Mouse (Mus musculus): ENCODE results near the gene Map2k7.

Map2k7 gene

DNA sequence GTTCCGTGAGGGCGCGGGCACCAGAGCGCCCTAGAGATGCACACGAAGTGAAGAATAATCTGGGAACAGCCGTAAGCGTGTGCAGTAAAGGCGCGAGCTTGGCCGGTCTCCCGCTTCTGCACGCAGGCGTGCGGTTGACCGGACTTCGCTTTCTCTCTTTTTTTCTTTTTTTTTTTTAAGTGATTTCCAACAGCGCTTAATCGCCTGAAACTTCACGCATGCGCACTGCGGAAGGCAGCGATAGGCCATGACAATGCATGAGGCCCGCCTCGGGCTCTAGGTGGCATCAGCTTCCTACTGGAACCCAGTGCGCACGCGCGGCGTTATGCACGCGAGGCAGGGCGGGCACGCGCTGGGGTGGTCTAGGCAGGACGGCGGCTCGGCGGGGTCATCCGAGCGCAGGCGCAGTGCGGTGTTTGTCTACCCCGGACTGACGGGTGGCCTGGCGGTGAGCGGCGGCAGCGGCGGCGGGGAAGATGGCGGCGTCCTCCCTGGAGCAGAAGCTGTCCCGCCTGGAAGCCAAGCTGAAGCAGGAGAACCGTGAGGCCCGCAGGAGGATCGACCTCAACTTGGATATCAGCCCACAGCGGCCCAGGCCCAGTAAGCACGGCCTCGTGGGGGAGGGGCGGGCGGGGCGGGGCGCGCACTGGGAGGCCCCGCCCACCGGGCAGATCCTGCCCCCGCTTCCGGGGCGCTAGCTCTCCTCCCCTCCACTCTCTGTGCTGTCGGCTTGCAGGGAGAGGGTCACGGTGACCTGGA lies at the start of gene Map2k7, which contains the start of gene Gm49320:
Map2k7 (plus strand) TSS at position 307 of the 759 bp plus-strand sequence.
Gm49320 (plus strand) TSS at position 432 of the 759 bp plus-strand sequence.
- DNase-seq (ENCODE audit: low spot score): peak; percentile 100

GRCm38 (mm10) chr8:4189031-4189722 lies 49.4 kb upstream of the Map2k7 start:
- DNase-seq (ENCODE audit: low spot score): no peak

GRCm38 (mm10) chr8:4192305-4192704 lies 46.2 kb upstream of the Map2k7 start:
- DNase-seq (ENCODE audit: low spot score): no peak

DNA sequence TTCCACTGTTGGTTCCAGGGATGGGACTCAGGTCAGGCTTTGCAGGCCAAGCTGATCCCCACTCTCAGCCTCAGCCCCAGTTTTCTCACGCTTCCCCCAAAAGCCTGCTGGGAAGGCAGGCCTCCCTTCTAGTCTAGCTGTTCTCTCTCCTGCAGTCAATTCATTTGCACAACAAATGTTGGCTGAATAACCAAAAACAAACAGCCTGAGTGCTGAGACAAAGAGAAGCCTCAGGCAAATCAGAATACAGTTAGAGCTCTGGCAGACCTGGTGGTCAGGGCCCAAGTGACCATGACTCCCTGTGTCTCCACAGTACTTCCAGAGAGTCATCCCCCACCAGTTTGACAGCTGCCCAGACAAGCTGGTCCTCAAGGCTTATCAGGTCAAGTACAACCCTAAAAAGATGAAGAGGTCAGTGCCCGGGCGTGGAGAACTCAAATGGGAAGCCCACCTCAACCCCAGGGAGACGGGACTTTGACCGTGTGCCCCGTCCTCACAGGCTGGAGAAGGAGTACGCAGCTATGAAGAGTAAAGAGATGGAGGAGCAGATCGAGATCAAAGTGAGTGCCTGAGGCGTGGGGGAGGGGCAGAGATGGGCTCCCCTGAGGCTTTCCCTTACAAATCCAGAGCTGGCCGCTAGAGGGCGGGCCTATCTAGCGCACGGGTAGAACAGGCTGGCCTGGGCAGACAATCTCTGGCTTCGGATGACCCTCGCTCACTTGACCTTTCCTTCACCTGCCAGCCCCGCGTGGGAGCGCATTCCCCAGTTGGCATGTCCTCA lies 45.5 kb upstream of the Map2k7 start:
- DNase-seq (ENCODE audit: low spot score): peak; percentile 90

DNA sequence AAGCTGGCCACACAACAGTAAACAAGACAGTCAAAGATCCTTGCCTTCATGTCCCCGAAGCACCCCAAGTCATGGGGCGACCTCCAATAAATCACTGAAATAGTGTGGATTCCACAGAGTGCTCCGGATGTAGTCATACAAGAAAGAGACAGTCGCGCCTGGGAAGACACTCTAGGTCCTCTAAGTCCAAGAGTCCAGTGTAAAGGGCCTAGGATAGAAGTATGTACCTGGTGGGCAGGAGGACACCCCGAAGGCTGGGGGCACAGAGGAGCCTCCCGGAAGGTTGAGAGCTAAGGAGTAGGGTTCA lies 45.0 kb upstream of the Map2k7 start:
- no peak for DNase-seq (ENCODE audit: low spot score)

DNA sequence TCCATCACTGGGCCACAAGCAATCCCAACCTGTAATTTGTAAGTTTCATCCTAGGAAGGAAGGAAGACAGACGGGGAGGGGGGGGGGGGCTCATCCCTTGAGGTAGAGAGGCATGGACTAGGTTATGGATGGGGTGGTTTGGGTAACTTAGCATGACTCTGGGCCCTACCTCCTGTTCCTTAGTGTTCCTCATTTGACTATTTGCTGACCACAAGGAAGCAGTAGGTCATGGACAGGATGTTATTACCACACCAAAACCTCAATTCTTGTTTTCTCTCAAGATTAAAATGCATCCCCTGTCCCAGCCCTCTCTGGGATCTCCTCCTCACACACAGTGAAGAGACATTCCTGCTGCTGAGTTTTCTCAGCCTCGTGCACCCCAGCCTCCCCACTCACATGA lies 37.2 kb upstream of the Map2k7 start:
- DNase-seq (ENCODE audit: low spot score): no peak

DNA sequence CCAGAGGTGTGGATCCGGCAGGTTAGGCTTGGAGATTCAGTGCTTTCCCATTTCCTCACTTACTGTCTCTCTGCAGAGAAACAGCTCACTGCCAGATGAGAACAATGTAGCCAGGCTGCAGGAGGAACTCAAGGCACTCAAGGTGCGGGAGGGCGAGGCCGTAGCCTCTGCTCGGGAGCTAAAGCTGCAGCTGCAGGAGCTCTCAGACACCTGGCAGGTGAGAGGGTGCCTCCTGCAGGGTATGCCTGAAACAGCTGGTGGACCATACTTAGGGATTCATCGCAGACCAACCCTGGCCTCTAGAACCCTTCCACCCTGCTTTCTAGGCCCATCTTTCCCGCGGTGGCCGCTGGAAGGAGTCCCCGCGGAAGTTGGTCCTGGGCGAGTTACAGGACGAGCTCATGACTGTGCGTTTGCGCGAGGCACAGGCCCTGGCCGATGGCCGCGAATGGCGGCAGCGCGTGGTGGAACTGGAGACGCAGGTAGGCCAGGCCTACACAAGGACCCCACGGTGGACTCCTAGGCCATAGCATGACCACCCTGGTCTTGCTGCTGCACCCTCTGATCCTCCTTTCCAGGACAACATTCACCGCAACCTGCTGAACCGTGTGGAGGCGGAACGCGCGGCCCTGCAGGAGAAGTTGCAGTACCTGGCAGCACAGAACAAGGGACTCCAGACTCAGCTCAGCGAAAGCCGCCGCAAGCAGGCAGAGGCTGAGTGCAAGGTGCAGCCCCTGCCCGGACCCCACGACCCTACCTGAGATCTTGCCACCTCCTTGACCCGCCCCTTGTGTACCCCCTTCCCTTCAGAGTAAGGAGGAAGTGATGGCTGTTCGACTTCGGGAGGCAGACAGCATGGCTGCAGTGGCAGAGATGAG lies 33.1 kb upstream of the Map2k7 start:
- no peak for DNase-seq (ENCODE audit: low spot score)

GRCm38 (mm10) chr8:4206182-4207015 lies 32.1 kb upstream of the Map2k7 start:
- no peak for DNase-seq (ENCODE audit: low spot score)

DNA sequence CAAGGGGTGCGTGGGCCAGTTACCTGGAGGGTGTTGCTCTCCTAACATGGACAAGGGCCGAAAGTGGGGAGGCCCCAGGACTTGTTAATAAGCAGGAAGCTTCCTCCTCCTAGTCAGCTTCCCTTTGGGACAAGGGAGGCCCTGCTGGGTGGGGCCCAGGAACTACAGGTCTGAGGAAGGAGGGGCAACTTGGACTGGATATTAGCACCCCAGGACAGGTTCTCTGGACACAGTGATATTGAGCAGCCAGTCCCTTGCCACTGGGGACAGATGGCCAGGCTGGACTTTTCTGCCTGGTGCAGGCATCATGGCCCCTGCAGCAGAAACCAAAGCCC lies 31.6 kb upstream of the Map2k7 start:
- no peak for DNase-seq (ENCODE audit: low spot score)

- DNase-seq (ENCODE audit: low spot score): no peak
Measured at GRCm38 (mm10) chr8:4211097-4211496, 27.4 kb upstream of the Map2k7 start.

GRCm38 (mm10) chr8:4212809-4213209 lies 25.7 kb upstream of the Map2k7 start:
- DNase-seq (ENCODE audit: low spot score): no peak

- peak; percentile 62 for DNase-seq (ENCODE audit: low spot score)
Measured at GRCm38 (mm10) chr8:4213210-4214005, 25.1 kb upstream of the Map2k7 start.

GRCm38 (mm10) chr8:4214006-4214980 lies 24.2 kb upstream of the Map2k7 start:
- peak; percentile 77 for DNase-seq (ENCODE audit: low spot score)

- DNase-seq (ENCODE audit: low spot score): no peak
Measured at GRCm38 (mm10) chr8:4216296-4216695, 22.2 kb upstream of the Map2k7 start.

DNA sequence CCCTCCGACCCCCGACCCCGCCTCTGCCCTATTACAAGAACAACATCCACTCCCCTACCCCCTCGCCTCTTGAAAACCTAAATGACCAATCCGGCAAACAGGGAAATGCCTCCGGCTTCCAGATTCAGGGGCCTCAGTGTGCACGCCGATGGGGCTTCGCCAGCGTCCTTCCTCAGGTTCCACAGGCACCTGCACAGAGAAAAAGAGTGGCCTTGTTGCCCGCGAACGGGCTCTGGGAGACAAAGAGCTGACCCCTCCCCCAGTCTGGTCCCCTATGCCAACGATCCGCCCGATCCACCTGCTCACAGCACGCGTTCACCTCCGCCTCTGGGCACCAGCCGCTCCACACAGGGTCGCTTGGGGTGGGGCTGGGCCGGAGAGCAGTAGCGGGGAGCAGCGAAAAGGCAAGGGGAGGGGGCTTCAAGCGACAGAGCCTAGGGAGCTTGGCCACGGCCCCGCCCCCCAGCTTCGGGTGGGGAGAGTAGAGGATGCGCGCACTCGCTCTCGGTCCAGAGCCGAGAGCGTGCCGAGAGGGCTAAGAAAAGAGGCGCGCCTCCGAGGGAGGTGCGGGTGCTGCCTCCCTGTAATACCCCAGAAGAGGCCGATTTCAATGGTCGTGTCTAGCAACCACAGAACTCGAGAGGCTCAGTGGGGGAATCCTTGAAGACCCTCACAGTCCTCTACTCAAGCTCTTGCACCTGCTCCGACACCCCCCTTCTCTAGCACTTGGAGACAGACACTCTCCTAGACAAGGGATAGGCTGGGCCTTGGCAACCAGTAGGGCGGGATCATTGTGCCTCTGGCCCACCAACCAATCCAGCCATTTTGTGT lies 21.5 kb upstream of the Map2k7 start, which contains the start of gene Prr36:
Prr36 (minus strand) TSS at position 669 of the 831 bp plus-strand sequence.
- DNase-seq (ENCODE audit: low spot score): no peak

GRCm38 (mm10) chr8:4219617-4220016 lies 18.9 kb upstream of the Map2k7 start:
- DNase-seq (ENCODE audit: low spot score): no peak

DNA sequence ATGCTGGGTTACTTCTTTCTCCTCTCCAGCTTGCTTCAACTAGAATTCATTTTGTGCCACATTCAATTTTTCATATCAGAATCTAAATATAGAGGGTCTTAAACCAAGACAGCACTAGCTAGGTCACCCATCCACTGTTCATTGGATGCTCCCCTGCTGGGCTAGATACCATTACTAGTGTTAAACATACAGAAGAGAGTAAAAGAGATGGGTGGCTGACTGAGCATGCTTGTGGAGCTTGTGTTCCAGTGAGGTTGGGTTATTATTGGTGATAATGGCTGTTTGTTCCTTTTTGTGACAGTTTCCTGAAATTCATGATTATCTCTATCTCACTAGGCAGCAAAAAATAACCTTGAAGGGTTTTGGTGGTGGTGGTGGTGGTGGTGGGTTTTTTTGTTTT lies 16.5 kb upstream of the Map2k7 start:
- no peak for DNase-seq (ENCODE audit: low spot score)

DNA sequence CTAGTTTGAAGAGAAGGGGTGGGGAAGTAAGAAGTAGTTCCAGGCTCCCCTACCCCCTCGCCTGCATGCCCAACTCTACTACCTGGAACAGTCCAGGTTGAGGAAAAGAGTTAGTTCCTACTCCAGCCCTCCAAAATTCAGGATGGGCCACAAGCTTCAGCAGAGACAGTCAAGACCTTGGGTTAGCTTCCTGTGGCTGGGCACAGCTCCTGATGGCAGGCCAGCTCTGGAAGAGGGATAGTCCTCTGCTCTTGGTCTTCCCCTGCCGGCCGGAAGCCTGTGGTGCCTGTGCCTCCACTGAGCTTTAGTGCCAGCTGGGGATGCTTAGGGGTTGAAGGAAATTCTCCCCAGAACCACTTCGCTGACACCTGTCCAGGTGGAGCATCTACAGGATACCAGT lies 12.2 kb upstream of the Map2k7 start:
- DNase-seq (ENCODE audit: low spot score): no peak

All from urinary bladder, postnatal 14 days (tissue).